Mouse (Mus musculus): ENCODE results near the gene Acot12. TPM values are rescaled to one million over a fixed set of nuclear protein-coding genes. Genes with fewer than 3 reads are reported as not detected.

Acot12 gene
- polyA plus RNA-seq (2014; fragmentation: Illumina TruSeq; extraction: RNeasy Lipid Tissue Mini Kit (QIAGEN cat#74804); ENCODE audit: low read depth, low replicate concordance), result 139 TPM

DNA sequence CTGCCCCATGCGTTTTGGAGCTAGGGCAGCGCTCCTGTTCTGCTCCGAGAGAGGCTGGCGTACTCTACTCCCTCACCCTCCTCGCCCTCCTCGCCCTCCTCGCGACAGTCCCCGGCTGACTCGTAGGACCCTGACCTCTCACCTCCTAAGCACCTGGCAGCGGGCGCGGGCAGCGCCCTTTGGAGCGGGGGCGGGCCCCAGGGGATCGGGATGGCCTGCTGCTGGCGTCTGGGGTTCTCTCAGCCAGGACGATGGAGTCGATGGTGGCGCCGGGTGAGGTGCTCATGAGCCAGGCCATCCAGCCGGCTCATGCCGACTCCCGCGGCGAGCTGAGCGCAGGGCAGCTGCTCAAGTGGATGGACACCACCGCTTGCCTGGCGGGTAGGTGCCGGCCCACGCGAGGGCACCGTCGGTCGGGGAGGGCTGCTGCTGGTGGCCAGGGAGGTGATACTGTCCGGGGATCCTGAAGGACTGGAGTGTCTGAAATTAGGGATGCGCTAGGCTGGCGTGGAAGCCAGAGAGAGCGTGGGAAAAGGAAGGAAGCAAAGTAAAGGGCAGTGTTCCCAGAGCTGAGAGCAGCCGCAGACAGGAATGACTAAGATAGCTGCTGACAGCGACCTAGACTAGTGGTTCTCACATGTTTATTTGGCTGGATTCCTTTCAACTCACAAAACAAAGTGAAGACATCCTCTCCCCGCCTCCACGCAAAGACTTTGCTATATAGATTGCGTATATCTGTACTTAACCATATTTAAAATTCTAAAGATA is at the start of gene Acot12:
Gene Acot12, plus strand, starts transcription at position 233 of the 768 bp plus-strand sequence.

GRCm38 (mm10) chr13:91807155-91807839 is 66.0 kb downstream of the Acot12 start, which contains the start of gene Zcchc9:
TSS of gene Zcchc9 (minus strand) at chr13:91807705.

Other genes with a start within 250 kb of the Acot12 start
- 34.5 TPM for gene Zcchc9, start 66.2 kb downstream of the Acot12 start, polyA plus RNA-seq (2014; fragmentation: Illumina TruSeq; extraction: RNeasy Lipid Tissue Mini Kit (QIAGEN cat#74804); ENCODE audit: low read depth, low replicate concordance)
- not detected for gene Ckmt2, start 135.4 kb downstream of the Acot12 start, polyA plus RNA-seq (2014; fragmentation: Illumina TruSeq; extraction: RNeasy Lipid Tissue Mini Kit (QIAGEN cat#74804); ENCODE audit: low read depth, low replicate concordance)

Measured in kidney, adult 10 weeks (tissue).